Mouse (Mus musculus): Measurements from ENCODE around the gene Mustn1.

DNA sequence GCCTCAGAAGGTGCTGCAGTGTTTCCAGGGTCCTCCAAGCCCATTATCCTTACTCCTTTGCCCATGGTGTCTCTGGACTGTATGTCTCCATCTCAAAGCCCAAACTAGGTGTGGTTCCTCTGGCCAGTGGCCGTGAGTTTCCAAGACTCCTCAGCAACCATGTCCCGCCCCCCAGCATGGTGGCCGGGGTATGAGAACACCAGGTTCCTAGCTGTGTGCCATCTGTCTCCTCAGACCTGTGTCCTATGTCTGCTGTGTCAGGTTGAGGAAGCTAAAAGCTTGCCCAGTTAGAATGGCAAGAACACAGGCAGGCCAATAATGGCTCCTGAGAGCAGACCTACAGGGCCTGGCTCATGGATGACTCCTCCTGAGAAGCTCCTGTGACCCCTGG lies 2.7 kb downstream of the Mustn1 start:
- TF ChIP-seq POLR2A (IDR thresholded peaks at IDR 0.05; ENCODE audit: low read depth, low read length) (no peak), CTCF (conservative IDR thresholded peaks at IDR 0.05; ENCODE audit: insufficient read depth, insufficient read length, low read depth, low read length) (no peak)

All from kidney, adult 2 months (tissue).